Mouse (Mus musculus) heart, embryonic 13.5 days (tissue): ENCODE data around the gene Zfp202. TPM values are rescaled to one million over a fixed set of nuclear protein-coding genes. Genes with fewer than 3 reads are reported as not detected.
"Not testable (repeated sequence)": the region's sequence is repeated elsewhere in the genome, so short reads cannot be mapped to it uniquely, and the experiment has no call there.

Experiments
- ATAC-seq: fragments of 200-750 bp; cut with Nextera tagmentation; 2 replicates; pipeline ENCODE4 v1.8.0; 2017; ENCODE audit warnings: moderate TSS enrichment; ENCODE audit not compliant: insufficient number of reproducible peaks, low FRiP score, low TSS enrichment; ENCODE audit errors: extremely low read depth
- H3K27ac ChIP-seq: fragments of 300-500 bp; sonication (generic); replicated peaks from 2 replicates; pipeline ENCODE4 v1.5.1; 2015; ENCODE audit warnings: moderate library complexity, mild to moderate bottlenecking, inconsistent platforms
- H3K27me3 ChIP-seq: fragments of 300-500 bp; sonication (generic); replicated peaks from 2 replicates; pipeline ENCODE4 v1.6.1; 2015; ENCODE audit warnings: mild to moderate bottlenecking, inconsistent platforms
- H3K36me3 ChIP-seq: fragments of 300-500 bp; sonication (generic); 2 replicates; pipeline ENCODE4 v1.6.1; 2015; ENCODE audit warnings: mild to moderate bottlenecking, inconsistent platforms
- H3K4me1 ChIP-seq: fragments of 300-500 bp; sonication (generic); 2 replicates; pipeline ENCODE4 v1.6.1; 2015; ENCODE audit warnings: inconsistent platforms
- H3K4me2 ChIP-seq: fragments of 300-500 bp; sonication (generic); 2 replicates; pipeline ENCODE4 v1.6.1; 2015; ENCODE audit warnings: inconsistent platforms, mild to moderate bottlenecking, moderate library complexity
- H3K4me3 ChIP-seq: fragments of 300-500 bp; sonication (generic); 2 replicates; pipeline ENCODE4 v1.5.1; 2015; ENCODE audit warnings: moderate library complexity, mild to moderate bottlenecking, inconsistent platforms
- H3K9ac ChIP-seq: fragments of 300-500 bp; sonication (generic); 2 replicates; pipeline ENCODE4 v1.6.1; 2015; ENCODE audit warnings: inconsistent platforms, mild to moderate bottlenecking, moderate library complexity
- H3K9me3 ChIP-seq: fragments of 300-500 bp; sonication (generic); 2 replicates; pipeline ENCODE4 v1.6.1; 2016; ENCODE audit warnings: inconsistent platforms
- WGBS: fragments of 180-500 bp; shearing (Covaris S2); methylation state at CpG from one replicate; pipeline ENCODE4 v1.1.7; 2015; ENCODE audit warnings: mixed read lengths; 5-methylcytosine and 5-hydroxymethylcytosine counted together
- polyA plus RNA-seq: library from polyadenylated mRNA; unstranded; fragments of >200 nt; fragmentation: Nextera tagmentation; extraction: Ambion mirVana; gene quantifications from 2 replicates; pipeline ENCODE4 v1.2.1, GENCODE M21; 2015

The Zfp202 gene
- 3.7 and 3.8 TPM in 2 replicates for polyA plus RNA-seq

DNA sequence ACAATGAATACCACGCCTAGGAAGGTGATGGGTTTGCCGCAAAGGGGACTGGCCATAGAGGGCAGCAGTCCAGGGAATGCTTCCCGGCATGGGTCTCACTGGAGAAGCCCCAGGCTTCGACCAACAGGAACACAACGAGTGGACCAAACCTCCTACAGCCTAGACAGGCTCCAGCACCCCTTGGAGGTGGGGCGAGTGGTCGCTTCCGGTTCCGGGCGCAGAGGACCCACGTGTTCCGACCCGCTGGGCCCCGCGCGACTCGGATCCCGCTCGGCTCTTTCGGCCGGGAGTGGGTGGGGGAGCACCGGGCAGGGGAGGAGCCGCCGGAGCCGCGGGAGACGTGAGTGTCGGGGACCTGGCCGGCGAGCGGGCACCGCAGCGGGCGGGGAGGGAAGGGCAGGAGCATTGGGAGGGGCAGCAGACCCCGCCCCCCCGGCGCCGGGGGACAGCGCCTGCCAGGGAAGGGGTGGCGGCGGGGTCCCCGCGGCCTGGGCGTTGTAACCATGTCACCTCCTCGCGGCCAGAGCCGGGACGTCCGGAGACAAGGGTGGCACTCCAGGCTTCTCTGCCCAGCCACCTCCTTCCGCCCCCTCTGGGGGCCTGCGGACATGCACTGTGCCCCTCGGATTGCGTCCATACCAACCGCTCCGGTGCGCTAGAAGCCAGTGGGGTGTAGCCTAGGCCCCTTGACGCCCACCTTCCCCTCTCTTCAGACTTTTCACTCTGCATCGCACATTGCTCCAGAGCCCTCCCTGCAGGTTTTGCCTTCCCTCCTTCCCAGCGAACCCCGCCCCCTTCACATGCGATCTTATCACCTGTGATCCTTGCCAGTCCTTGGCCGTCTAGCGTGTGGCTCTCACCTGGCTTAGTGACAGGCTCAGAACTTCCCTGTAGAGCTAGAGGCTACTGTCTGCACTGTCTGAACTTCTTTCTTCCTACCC, at the start of gene Zfp202:
Gene Zfp202, plus strand, starts transcription at position 219 of the 941 bp plus-strand sequence.
- Histone ChIP-seq H3K4me3 (peak within 1 kb of the TSS; percentile 84), H3K9ac (peak within 1 kb of the TSS; percentile 90), H3K4me2 (peak within 1 kb of the TSS; percentile 92), H3K27ac (peak within 1 kb of the TSS; percentile 77), H3K36me3 (0 out of 2 replicates have a peak, but pooled peaks cover 3% of the 10 kb centered on the region), H3K27me3 (no peaks in the 10 kb centered on the region), H3K9me3 (no peaks in the 10 kb centered on the region), H3K4me1 (peaks cover 24% of the 10 kb centered on the region)
- WGBS = under 1% methylated on average over 61 of the region's 63 CpGs
- ATAC-seq = peak; percentile 94

- no peak for ATAC-seq
- no peak overlapping the region for H3K4me2 ChIP-seq
- no peak overlapping the region for H3K9ac ChIP-seq
- no peaks in the 10 kb centered on the region for H3K9me3 ChIP-seq
- no peaks in the 10 kb centered on the region for H3K36me3 ChIP-seq
- no peak overlapping the region for H3K4me3 ChIP-seq
- WGBS = 62% methylated on average over 4 of the region's 4 CpGs
- H3K27me3 ChIP-seq = 0 out of 2 replicates have a peak, but pooled peaks cover 2% of the 10 kb centered on the region
- H3K27ac ChIP-seq = no peak overlapping the region
- no peaks in the 10 kb centered on the region for H3K4me1 ChIP-seq
Observed at GRCm38 (mm10) chr9:40155118-40155644, 36.9 kb upstream of the Zfp202 start.

DNA sequence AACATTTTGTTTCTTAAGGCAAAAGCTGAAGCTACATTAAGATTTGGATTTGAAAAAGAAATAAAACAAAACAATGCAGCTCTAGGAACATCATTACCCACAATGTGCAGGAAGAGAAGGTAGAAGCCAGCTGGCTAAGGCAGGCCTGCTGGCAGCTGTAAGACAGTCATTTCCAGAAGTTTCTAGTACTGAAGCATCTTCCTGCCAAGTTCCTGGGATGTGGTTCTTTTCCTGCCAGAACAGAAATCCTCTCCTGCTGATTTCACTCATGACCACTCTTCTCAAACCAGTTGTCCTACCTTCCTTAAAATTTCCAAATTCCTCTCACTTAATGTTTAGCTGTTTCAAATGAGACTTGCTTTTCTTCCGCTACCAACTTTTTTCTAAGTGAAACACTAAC, 25.7 kb upstream of the Zfp202 start:
- no peaks in the 10 kb centered on the region for H3K36me3 ChIP-seq
- no peak overlapping the region for H3K27ac ChIP-seq
- no peaks in the 10 kb centered on the region for H3K27me3 ChIP-seq
- H3K4me3 ChIP-seq = no peak overlapping the region
- no peak overlapping the region for H3K9ac ChIP-seq
- no peaks in the 10 kb centered on the region for H3K9me3 ChIP-seq
- H3K4me2 ChIP-seq = no peak overlapping the region
- WGBS = 82% methylated on average over 1 of the region's 1 CpGs
- no peak for ATAC-seq
- H3K4me1 ChIP-seq = no peaks in the 10 kb centered on the region

DNA sequence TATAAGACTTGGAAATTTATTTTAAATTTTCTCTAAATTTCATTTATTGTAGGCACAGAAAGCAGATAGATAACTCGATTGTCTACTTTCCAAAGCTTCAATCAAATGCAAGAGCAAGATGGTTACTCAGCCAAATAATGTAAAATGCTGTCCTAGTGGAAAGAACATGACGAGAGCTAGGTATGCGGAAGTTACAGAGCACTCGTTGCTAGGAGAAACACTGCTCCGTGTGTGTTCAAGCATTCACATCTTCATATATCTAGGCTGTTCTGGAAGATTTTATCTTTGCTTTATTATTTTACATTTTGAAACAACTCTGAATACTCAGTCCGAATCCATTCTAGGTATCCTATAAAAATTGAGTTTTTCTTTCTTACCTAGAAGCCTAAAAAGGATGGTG, 15.1 kb upstream of the Zfp202 start:
- 73% methylated on average over 6 of the region's 6 CpGs for WGBS
- no peaks in the 10 kb centered on the region for H3K27me3 ChIP-seq
- H3K9ac ChIP-seq = no peak overlapping the region
- H3K4me3 ChIP-seq = no peak overlapping the region
- no peak overlapping the region for H3K27ac ChIP-seq
- ATAC-seq = no peak
- H3K4me2 ChIP-seq = no peak overlapping the region
- H3K36me3 ChIP-seq = no peaks in the 10 kb centered on the region
- no peaks in the 10 kb centered on the region for H3K9me3 ChIP-seq
- H3K4me1 ChIP-seq = no peaks in the 10 kb centered on the region

- Histone ChIP-seq H3K36me3 (no peaks in the 10 kb centered on the region), H3K4me1 (no peaks in the 10 kb centered on the region), H3K9ac (no peak within 1 kb of the TSS), H3K27ac (no peak within 1 kb of the TSS), H3K4me2 (no peak within 1 kb of the TSS), H3K9me3 (no peaks in the 10 kb centered on the region), H3K4me3 (no peak within 1 kb of the TSS), H3K27me3 (no peaks in the 10 kb centered on the region)
- WGBS = 84% methylated on average over 5 of the region's 5 CpGs
- ATAC-seq = no peak
Observed at GRCm38 (mm10) chr9:40180620-40181019, 11.5 kb upstream of the Zfp202 start, which contains the start of gene Olfr986. Gene Olfr986, plus strand, starts transcription at chr9:40180920.

DNA sequence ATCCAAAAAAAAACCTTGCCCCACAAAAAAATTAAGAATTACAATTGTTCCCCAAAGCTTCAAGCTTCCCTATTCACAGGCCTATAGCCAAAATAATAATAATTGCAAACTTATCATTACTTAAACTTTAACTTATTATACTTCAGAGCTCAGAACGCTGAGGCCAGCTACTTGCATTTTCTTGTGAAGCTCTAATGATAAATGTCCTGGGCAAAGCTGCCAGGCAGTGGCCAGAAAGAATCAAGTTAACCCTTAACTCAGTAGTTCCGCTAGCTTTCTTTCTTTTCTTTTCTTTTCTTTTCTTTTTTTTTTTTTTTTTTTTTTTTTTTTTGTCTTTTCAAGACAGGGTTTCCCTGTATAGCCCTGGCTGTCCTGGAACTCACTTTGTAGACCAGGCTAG, 7.0 kb upstream of the Zfp202 start:
- H3K4me3 ChIP-seq, H3K4me2 ChIP-seq, H3K27me3 ChIP-seq, H3K9me3 ChIP-seq, H3K9ac ChIP-seq, ATAC-seq, H3K27ac ChIP-seq, H3K36me3 ChIP-seq, H3K4me1 ChIP-seq: not testable (repeated sequence)
- 63% methylated on average over 2 of the region's 2 CpGs for WGBS

GRCm38 (mm10) chr9:40191086-40191876, 835 bp upstream of the Zfp202 start:
- H3K4me2 ChIP-seq = peak overlapping the region; percentile 92
- peak overlapping the region; percentile 84 for H3K4me3 ChIP-seq
- H3K27me3 ChIP-seq = no peaks in the 10 kb centered on the region
- no peak overlapping the region for H3K27ac ChIP-seq
- H3K36me3 ChIP-seq = no peaks in the 10 kb centered on the region
- 80% methylated on average over 9 of the region's 9 CpGs for WGBS
- 0 out of 2 replicates have a peak overlapping the region, but pooled peaks have one; percentile 90 for H3K9ac ChIP-seq
- H3K4me1 ChIP-seq = peaks cover 24% of the 10 kb centered on the region
- no peak for ATAC-seq
- H3K9me3 ChIP-seq = no peaks in the 10 kb centered on the region

DNA sequence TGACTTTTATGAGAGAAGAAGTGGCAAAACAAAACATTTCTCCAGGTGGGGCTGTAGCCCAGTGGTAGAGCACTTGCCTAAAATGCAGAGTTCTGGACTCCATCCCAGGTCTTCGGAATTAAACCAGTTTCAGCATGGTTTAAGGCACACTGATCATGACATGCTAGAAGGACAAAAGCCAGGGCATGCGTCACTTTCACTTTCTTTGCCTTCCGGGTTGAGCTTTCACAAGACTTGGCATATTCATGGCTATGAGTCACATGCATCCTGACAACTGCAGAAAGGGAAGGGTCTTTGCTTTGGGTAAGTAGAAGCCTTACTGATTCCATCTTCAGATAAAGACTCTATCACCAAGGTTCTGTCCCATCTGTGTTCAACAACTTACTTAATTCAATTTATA, 3.9 kb downstream of the Zfp202 start:
- no peaks in the 10 kb centered on the region for H3K27me3 ChIP-seq
- peaks cover 17% of the 10 kb centered on the region for H3K4me1 ChIP-seq
- no peak overlapping the region for H3K27ac ChIP-seq
- no peaks in the 10 kb centered on the region for H3K9me3 ChIP-seq
- H3K36me3 ChIP-seq = 0 out of 2 replicates have a peak, but pooled peaks cover 6% of the 10 kb centered on the region
- H3K4me2 ChIP-seq = no peak overlapping the region
- no peak for ATAC-seq
- H3K4me3 ChIP-seq = no peak overlapping the region
- 77% methylated on average over 3 of the region's 3 CpGs for WGBS
- H3K9ac ChIP-seq = no peak overlapping the region

DNA sequence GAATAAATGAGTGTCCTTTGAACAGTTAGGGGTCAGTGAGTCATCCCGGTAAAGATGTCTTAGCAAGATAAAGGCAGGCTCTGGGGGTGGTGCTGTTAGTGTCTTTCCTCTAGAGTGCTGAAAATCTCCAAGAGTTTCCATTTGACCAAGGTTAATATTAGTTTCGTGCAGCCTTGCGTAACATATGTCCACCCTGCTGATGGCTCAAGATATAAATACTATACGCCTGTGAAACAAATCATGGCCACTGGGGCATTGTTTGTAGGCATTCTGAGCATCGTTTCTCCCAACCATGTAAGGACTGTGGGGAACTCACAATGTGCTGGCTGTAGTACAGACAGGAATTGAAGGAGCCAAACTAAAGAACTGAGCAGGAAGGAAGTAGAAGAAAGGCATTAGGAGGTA, 14.4 kb downstream of the Zfp202 start:
- WGBS = 71% methylated on average over 5 of the region's 5 CpGs
- Histone ChIP-seq H3K4me1 (no peaks in the 10 kb centered on the region), H3K27ac (no peak overlapping the region)

DNA sequence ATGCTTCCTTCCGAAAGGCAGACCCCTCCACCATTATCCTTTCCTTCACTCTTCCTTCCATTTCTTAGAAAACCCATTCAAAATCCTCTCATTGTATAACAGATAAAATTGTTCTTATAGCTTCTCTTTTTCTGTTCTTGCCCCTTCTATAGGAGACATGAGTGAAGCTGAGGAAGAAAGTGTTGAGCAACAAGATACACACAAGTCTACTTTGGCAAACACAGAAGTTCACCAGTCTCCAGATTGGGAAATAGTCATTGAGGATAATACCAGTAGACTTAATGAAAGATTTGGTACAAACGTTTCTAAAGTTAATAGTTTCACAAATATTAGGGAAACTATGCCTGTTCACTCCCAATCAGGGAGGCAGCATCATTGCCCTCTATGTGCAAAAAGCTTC, 18.6 kb downstream of the Zfp202 start:
- Histone ChIP-seq H3K4me1 (no peaks in the 10 kb centered on the region), H3K27ac (no peak overlapping the region), H3K27me3 (no peaks in the 10 kb centered on the region), H3K9me3 (no peaks in the 10 kb centered on the region), H3K9ac (no peak overlapping the region), H3K4me2 (no peak overlapping the region), H3K4me3 (no peak overlapping the region), H3K36me3 (peaks cover 62% of the 10 kb centered on the region)
- 78% methylated on average over 2 of the region's 2 CpGs for WGBS
- no peak for ATAC-seq

More for the DNA sequence above, 14.4 kb downstream of the Zfp202 start:
- Histone ChIP-seq H3K9ac (no peak overlapping the region), H3K4me3 (no peak overlapping the region), H3K27me3 (no peaks in the 10 kb centered on the region), H3K4me2 (no peak overlapping the region), H3K9me3 (no peaks in the 10 kb centered on the region), H3K36me3 (peaks cover 45% of the 10 kb centered on the region)
- ATAC-seq = no peak

GRCm38 (mm10) chr9:40214058-40214457, 21.9 kb downstream of the Zfp202 start:
- Histone ChIP-seq H3K9ac (no peak overlapping the region), H3K27me3 (no peaks in the 10 kb centered on the region), H3K36me3 (peaks cover 42% of the 10 kb centered on the region), H3K27ac (no peak overlapping the region), H3K4me2 (no peak overlapping the region), H3K4me3 (no peak overlapping the region), H3K9me3 (no peaks in the 10 kb centered on the region), H3K4me1 (no peaks in the 10 kb centered on the region)
- ATAC-seq = no peak
- 92% methylated on average over 5 of the region's 5 CpGs for WGBS
